Mouse (Mus musculus) embryonic facial prominence, embryonic 13.5 days (tissue): ENCODE measurements around the gene Gm28729. TPM values are rescaled to one million over a fixed set of nuclear protein-coding genes. Genes with fewer than 3 reads are reported as not detected.
"Not testable (repeated sequence)": the region's sequence is repeated elsewhere in the genome, so short reads cannot be mapped to it uniquely, and the experiment has no call there.

ENCODE experiments used
- ATAC-seq: fragments of 200-750 bp; cut with Nextera tagmentation; 2 replicates; pipeline ENCODE4 v1.8.0; 2017; ENCODE audit warnings: low read depth; ENCODE audit not compliant: insufficient number of reproducible peaks, insufficient read depth, low FRiP score, low TSS enrichment
- H3K27ac ChIP-seq: fragments of 300-500 bp; sonication (generic); 2 replicates; pipeline ENCODE4 v1.5.1; 2015; ENCODE audit warnings: moderate library complexity, mild to moderate bottlenecking, inconsistent platforms
- H3K27me3 ChIP-seq: fragments of 300-500 bp; sonication (generic); 2 replicates; pipeline ENCODE4 v1.6.1; 2015; ENCODE audit warnings: mild to moderate bottlenecking, inconsistent platforms
- H3K36me3 ChIP-seq: fragments of 300-500 bp; sonication (generic); 2 replicates; pipeline ENCODE4 v1.6.1; 2015; ENCODE audit warnings: mild to moderate bottlenecking, inconsistent platforms
- H3K4me1 ChIP-seq: fragments of 300-500 bp; sonication (generic); 2 replicates; pipeline ENCODE4 v1.6.1; 2015; ENCODE audit warnings: inconsistent platforms
- H3K4me2 ChIP-seq: fragments of 300-500 bp; sonication (generic); 2 replicates; pipeline ENCODE4 v1.6.1; 2015; ENCODE audit warnings: moderate library complexity, mild to moderate bottlenecking, inconsistent platforms
- H3K4me3 ChIP-seq: fragments of 300-500 bp; sonication (generic); 2 replicates; pipeline ENCODE4 v1.5.1; 2015; ENCODE audit warnings: mild to moderate bottlenecking, inconsistent platforms
- H3K9ac ChIP-seq: fragments of 300-500 bp; sonication (generic); 2 replicates; pipeline ENCODE4 v1.6.1; 2015; ENCODE audit warnings: mild to moderate bottlenecking, inconsistent platforms
- H3K9me3 ChIP-seq: fragments of 300-500 bp; sonication (generic); 2 replicates; pipeline ENCODE4 v1.6.1; 2016; ENCODE audit warnings: inconsistent platforms
- WGBS: fragments of 180-500 bp; shearing (Covaris S2); methylation state at CpG from one replicate; pipeline ENCODE4 v1.1.7; 2015; ENCODE audit warnings: mixed read lengths; 5-methylcytosine and 5-hydroxymethylcytosine counted together
- polyA plus RNA-seq: library from polyadenylated mRNA; unstranded; fragments of >200 nt; fragmentation: Nextera tagmentation; extraction: Ambion mirVana; gene quantifications from 2 replicates; pipeline ENCODE4 v1.2.1, GENCODE M21; 2015

Gm28729 gene
- polyA plus RNA-seq, 1 experiment from 2014 or later = not detected

- no peaks in the 10 kb centered on the region for H3K27me3 ChIP-seq
- no peak overlapping the region for H3K9ac ChIP-seq
- no peaks in the 10 kb centered on the region for H3K9me3 ChIP-seq
- no peak for ATAC-seq
- no peak overlapping the region for H3K4me3 ChIP-seq
- no peaks in the 10 kb centered on the region for H3K4me1 ChIP-seq
- no peak overlapping the region for H3K27ac ChIP-seq
- WGBS = 66% methylated on average over 2 of the region's 2 CpGs
- H3K36me3 ChIP-seq = no peaks in the 10 kb centered on the region
- H3K4me2 ChIP-seq = no peak overlapping the region
These were observed 41.4 kb downstream of the Gm28729 start for GRCm38 (mm10) chr9:96483648-96484047.

- WGBS = 71% methylated on average over 3 of the region's 3 CpGs
- H3K27ac ChIP-seq = no peak overlapping the region
- H3K4me3 ChIP-seq = no peak overlapping the region
- ATAC-seq = no peak
- no peaks in the 10 kb centered on the region for H3K27me3 ChIP-seq
- H3K36me3 ChIP-seq = no peaks in the 10 kb centered on the region
- H3K9me3 ChIP-seq = no peaks in the 10 kb centered on the region
- no peaks in the 10 kb centered on the region for H3K4me1 ChIP-seq
- H3K9ac ChIP-seq = no peak overlapping the region
- H3K4me2 ChIP-seq = no peak overlapping the region
These were observed 42.0 kb downstream of the Gm28729 start for GRCm38 (mm10) chr9:96483028-96483427.

- peak; percentile 95 for ATAC-seq
- H3K9ac ChIP-seq = peak within 1 kb of the TSS; percentile 85
- H3K4me3 ChIP-seq = peak within 1 kb of the TSS; percentile 81
- peaks cover 16% of the 10 kb centered on the region for H3K4me1 ChIP-seq
- WGBS = under 1% methylated on average over 73 of the region's 74 CpGs
- peaks cover 8% of the 10 kb centered on the region for H3K36me3 ChIP-seq
- no peaks in the 10 kb centered on the region for H3K27me3 ChIP-seq
- peak within 1 kb of the TSS; percentile 87 for H3K27ac ChIP-seq
- H3K9me3 ChIP-seq = no peaks in the 10 kb centered on the region
- H3K4me2 ChIP-seq = peak within 1 kb of the TSS; percentile 79
These were observed 46.8 kb downstream of the Gm28729 start, which contains the start of gene Rnf7 for GRCm38 (mm10) chr9:96478071-96478888. Gene Rnf7 (minus strand): TSS chr9:96478675.

GRCm38 (mm10) chr9:96472356-96472755 is 52.7 kb downstream of the Gm28729 start:
- Histone ChIP-seq H3K4me3 (no peak overlapping the region), H3K9me3 (no peaks in the 10 kb centered on the region), H3K4me2 (no peak overlapping the region), H3K36me3 (peaks cover 35% of the 10 kb centered on the region), H3K9ac (no peak overlapping the region), H3K4me1 (peaks cover 21% of the 10 kb centered on the region), H3K27me3 (no peaks in the 10 kb centered on the region), H3K27ac (peak overlapping the region; percentile 60)
- WGBS = 39% methylated on average over 3 of the region's 3 CpGs
- ATAC-seq = no peak

GRCm38 (mm10) chr9:96471681-96472080 is 53.4 kb downstream of the Gm28729 start:
- not testable (repeated sequence) for H3K4me2 ChIP-seq, H3K27ac ChIP-seq, ATAC-seq, H3K9me3 ChIP-seq, H3K4me3 ChIP-seq, H3K9ac ChIP-seq, H3K27me3 ChIP-seq
- WGBS = 86% methylated on average over 4 of the region's 4 CpGs
- Histone ChIP-seq H3K4me1 (peaks cover 15% of the 10 kb centered on the region), H3K36me3 (peaks cover 42% of the 10 kb centered on the region)

- H3K27ac ChIP-seq = no peak overlapping the region
- no peaks in the 10 kb centered on the region for H3K9me3 ChIP-seq
- no peak for ATAC-seq
- peaks cover 9% of the 10 kb centered on the region for H3K4me1 ChIP-seq
- 93% methylated on average over 8 of the region's 8 CpGs for WGBS
- peaks cover 44% of the 10 kb centered on the region for H3K36me3 ChIP-seq
- H3K27me3 ChIP-seq = no peaks in the 10 kb centered on the region
- H3K4me3 ChIP-seq = no peak overlapping the region
- no peak overlapping the region for H3K9ac ChIP-seq
- H3K4me2 ChIP-seq = no peak overlapping the region
These were observed 54.6 kb downstream of the Gm28729 start for GRCm38 (mm10) chr9:96470266-96470974.

GRCm38 (mm10) chr9:96469556-96470265 is 55.4 kb downstream of the Gm28729 start:
- Histone ChIP-seq H3K9ac (no peak overlapping the region), H3K4me2 (no peak overlapping the region), H3K4me3 (no peak overlapping the region), H3K27ac (no peak overlapping the region), H3K4me1 (peaks cover 9% of the 10 kb centered on the region), H3K27me3 (no peaks in the 10 kb centered on the region), H3K36me3 (peaks cover 44% of the 10 kb centered on the region), H3K9me3 (no peaks in the 10 kb centered on the region)
- ATAC-seq = no peak
- whole genome bisulfite sequencing = 66% methylated on average over 8 of the region's 8 CpGs

GRCm38 (mm10) chr9:96463708-96464107 is 61.4 kb downstream of the Gm28729 start:
- ATAC-seq = no peak
- peaks cover 33% of the 10 kb centered on the region for H3K36me3 ChIP-seq

GRCm38 (mm10) chr9:96461607-96462006 is 63.5 kb downstream of the Gm28729 start:
- H3K27me3 ChIP-seq = no peaks in the 10 kb centered on the region
- no peak for ATAC-seq
- H3K27ac ChIP-seq = no peak overlapping the region
- H3K9me3 ChIP-seq = peaks cover 4% of the 10 kb centered on the region; the same call in 1 of the 2 replicates
- H3K9ac ChIP-seq = no peak overlapping the region
- WGBS = 35% methylated on average over 1 of the region's 1 CpGs
- no peak overlapping the region for H3K4me3 ChIP-seq
- no peak overlapping the region for H3K4me2 ChIP-seq
- H3K36me3 ChIP-seq = peaks cover 15% of the 10 kb centered on the region
- H3K4me1 ChIP-seq = peaks cover 3% of the 10 kb centered on the region; the same call in 1 of the 2 replicates

More at GRCm38 (mm10) chr9:96463708-96464107, 61.4 kb downstream of the Gm28729 start:
- no peak overlapping the region for H3K4me2 ChIP-seq
- H3K4me3 ChIP-seq = no peak overlapping the region
- peaks cover 4% of the 10 kb centered on the region; the same call in 1 of the 2 replicates for H3K9me3 ChIP-seq
- H3K27me3 ChIP-seq = no peaks in the 10 kb centered on the region
- no peak overlapping the region for H3K27ac ChIP-seq
- 86% methylated on average over 10 of the region's 10 CpGs for WGBS
- peaks cover 3% of the 10 kb centered on the region; the same call in 1 of the 2 replicates for H3K4me1 ChIP-seq
- H3K9ac ChIP-seq = no peak overlapping the region

GRCm38 (mm10) chr9:96460117-96460865 is 64.8 kb downstream of the Gm28729 start:
- Histone ChIP-seq H3K4me3 (no peak overlapping the region), H3K27ac (no peak overlapping the region), H3K4me2 (no peak overlapping the region), H3K9ac (no peak overlapping the region), H3K9me3 (peaks cover 4% of the 10 kb centered on the region; the same call in 1 of the 2 replicates), H3K4me1 (peaks cover 3% of the 10 kb centered on the region; the same call in 1 of the 2 replicates), H3K36me3 (peaks cover 13% of the 10 kb centered on the region), H3K27me3 (no peaks in the 10 kb centered on the region)
- WGBS = 82% methylated on average over 10 of the region's 10 CpGs
- ATAC-seq = no peak

GRCm38 (mm10) chr9:96455618-96456017 is 69.4 kb downstream of the Gm28729 start:
- WGBS = 67% methylated on average over 8 of the region's 8 CpGs
- Histone ChIP-seq H3K27ac (no peak overlapping the region), H3K4me3 (no peak overlapping the region), H3K9ac (no peak overlapping the region), H3K4me1 (peaks cover 9% of the 10 kb centered on the region; the same call in 1 of the 2 replicates), H3K4me2 (no peak overlapping the region), H3K9me3 (no peaks in the 10 kb centered on the region), H3K27me3 (no peaks in the 10 kb centered on the region), H3K36me3 (no peaks in the 10 kb centered on the region)
- ATAC-seq = no peak
